ENCODE assay signal across 8 mouse cellular contexts in genomic region chr7:27691076-27691475, GRCm38 (mm10). TPM values are rescaled to one million over a fixed set of nuclear protein-coding genes. Genes with fewer than 3 reads are reported as not detected.
DNase-seq lines count a peak whose midpoint lies in the region; ATAC-seq and TF ChIP-seq lines count a peak whose summit lies in the region.
"Had no signal": no experiment of that assay in that cellular context is flagged by ENCODE, and none has a peak within 500 bp of the region (broad histone marks: within the 10 kb centered on the region; RNA-seq: fewer than 3 reads in every experiment).

No protein-coding gene starts in this region.

- H3K4me2 ChIP-seq in kidney, embryonic 16.5 days (replicated peaks; ENCODE audit: low read depth, low read length), result no peak overlapping the region
- H3K4me2 ChIP-seq in intestine, embryonic 15.5 days (replicated peaks), result no peak overlapping the region

- TF ChIP-seq CTCF in E14TG2a.4 (conservative IDR thresholded peaks at IDR 0.05; ENCODE audit: low read length), result peak; percentile 89

- WGBS in kidney, embryonic 16.5 days, result 41% methylated on average over 5 of the region's 5 CpGs
- 49% methylated on average over 5 of the region's 5 CpGs for WGBS in intestine, embryonic 15.5 days

- ATAC-seq in kidney, embryonic 16.5 days (ENCODE audit: low FRiP score, low TSS enrichment), result no peak
- peak; percentile 49 for ATAC-seq in granulocyte monocyte progenitor cell, adult 5-6 weeks (replicated peaks; ENCODE audit: poor library complexity, severe bottlenecking)
- no peak for ATAC-seq in intestine, embryonic 15.5 days

- no peaks in the 10 kb centered on the region for H3K27me3 ChIP-seq in kidney, embryonic 16.5 days (ENCODE audit: insufficient read depth, low read length)
- H3K27me3 ChIP-seq in E14TG2a.4 (ENCODE audit: insufficient read depth, low read length), result no peaks in the 10 kb centered on the region
- no peaks in the 10 kb centered on the region for H3K27me3 ChIP-seq in intestine, embryonic 15.5 days (replicated peaks)

- H3K4me1 ChIP-seq in kidney, embryonic 16.5 days (ENCODE audit: insufficient read depth, low read length), result peaks cover 10% of the 10 kb centered on the region; the same call in 1 of the 2 replicates
- peaks cover 48% of the 10 kb centered on the region for H3K4me1 ChIP-seq in E14TG2a.4 (replicated peaks; ENCODE audit: low read depth, low read length)
- peaks cover 9% of the 10 kb centered on the region for H3K4me1 ChIP-seq in intestine, embryonic 15.5 days (replicated peaks)

- peak; percentile 30 for DNase-seq in kidney, adult 9 months
- peak; percentile 85 for DNase-seq in R1 (ENCODE audit: low read depth, low spot score)
- peak; percentile 63 for DNase-seq in retina, embryonic 14.5 days (ENCODE audit: low spot score)

- H3K36me3 ChIP-seq in kidney, embryonic 16.5 days (ENCODE audit: insufficient read depth, low read length), result no peaks in the 10 kb centered on the region
- no peaks in the 10 kb centered on the region for H3K36me3 ChIP-seq in E14TG2a.4 (ENCODE audit: insufficient read depth, low read length)
- H3K36me3 ChIP-seq in intestine, embryonic 15.5 days, result no peaks in the 10 kb centered on the region

- H3K27ac ChIP-seq in kidney, embryonic 16.5 days (ENCODE audit: low read length), result no peak overlapping the region
- H3K27ac ChIP-seq in intestine, embryonic 15.5 days, result no peak overlapping the region

- H3K4me3 ChIP-seq in kidney, embryonic 16.5 days (ENCODE audit: low read length), result no peak overlapping the region
- H3K4me3 ChIP-seq in E14TG2a.4 (replicated peaks; ENCODE audit: low read length), result no peak overlapping the region
- H3K4me3 ChIP-seq in intestine, embryonic 15.5 days (replicated peaks), result no peak overlapping the region

- H3K9me3 ChIP-seq in kidney, embryonic 16.5 days (ENCODE audit: low read length), result no peaks in the 10 kb centered on the region
- no peaks in the 10 kb centered on the region for H3K9me3 ChIP-seq in E14TG2a.4 (ENCODE audit: low read length)
- no peaks in the 10 kb centered on the region for H3K9me3 ChIP-seq in intestine, embryonic 15.5 days

- H3K9ac ChIP-seq in kidney, embryonic 16.5 days (replicated peaks; ENCODE audit: low read length), result no peak overlapping the region
- no peak overlapping the region for H3K9ac ChIP-seq in intestine, embryonic 15.5 days

RNA-seq across cellular contexts. Expression of gene Zfp607b, which starts 1.9 kb away (rescaled TPM):
- polyA plus RNA-seq in kidney, embryonic 16.5 days (2015; fragmentation: Nextera tagmentation; extraction: Ambion mirVana), result 4.0 and 5.4 TPM in 2 replicates
- 0.66 and 1.7 TPM in 2 replicates for total RNA-seq in granulocyte monocyte progenitor cell, adult 5-6 weeks (2014; fragmentation: Nextera tagmentation)
- total RNA-seq in granulocyte monocyte progenitor cell, adult 5-6 weeks (2017), result 0.69 and 7.9 TPM in 2 replicates
- 2.8 and 3.3 TPM in 2 replicates for polyA plus RNA-seq in intestine, embryonic 15.5 days (2015; fragmentation: Nextera tagmentation; extraction: Ambion mirVana)

RNA-seq across cellular contexts. Expression of gene Map3k10, which starts 16.7 kb away (rescaled TPM):
- polyA plus RNA-seq in kidney, embryonic 16.5 days (2015; fragmentation: Nextera tagmentation; extraction: Ambion mirVana), result 4.6 and 7.1 TPM in 2 replicates
- 3.2 and 3.5 TPM in 2 replicates for total RNA-seq in granulocyte monocyte progenitor cell, adult 5-6 weeks (2014; fragmentation: Nextera tagmentation)
- 4.9 and 5.0 TPM in 2 replicates for total RNA-seq in granulocyte monocyte progenitor cell, adult 5-6 weeks (2017)
- polyA plus RNA-seq in intestine, embryonic 15.5 days (2015; fragmentation: Nextera tagmentation; extraction: Ambion mirVana), result 5.6 and 5.8 TPM in 2 replicates

RNA-seq across cellular contexts. Expression of gene Ttc9b, which starts 37.4 kb away (rescaled TPM):
- 0.11 and 0.41 TPM in 2 replicates for polyA plus RNA-seq in kidney, embryonic 16.5 days (2015; fragmentation: Nextera tagmentation; extraction: Ambion mirVana)
- total RNA-seq in granulocyte monocyte progenitor cell, adult 5-6 weeks (2014; fragmentation: Nextera tagmentation), result not detected in 2 replicates
- total RNA-seq in granulocyte monocyte progenitor cell, adult 5-6 weeks (2017), result not detected in 2 replicates
- polyA plus RNA-seq in intestine, embryonic 15.5 days (2015; fragmentation: Nextera tagmentation; extraction: Ambion mirVana), result 2.3 and 2.5 TPM in 2 replicates
- total RNA-seq: gastrocnemius, postnatal 4 days had no signal

RNA-seq across cellular contexts. Expression of gene Zfp60, which starts 40.1 kb away (rescaled TPM):
- 36.8 and 45.6 TPM in 2 replicates for polyA plus RNA-seq in kidney, embryonic 16.5 days (2015; fragmentation: Nextera tagmentation; extraction: Ambion mirVana)
- 11.7 and 20.6 TPM in 2 replicates for total RNA-seq in granulocyte monocyte progenitor cell, adult 5-6 weeks (2014; fragmentation: Nextera tagmentation)
- 7.0 and 8.9 TPM in 2 replicates for total RNA-seq in granulocyte monocyte progenitor cell, adult 5-6 weeks (2017)
- 24.3 and 25.0 TPM in 2 replicates for polyA plus RNA-seq in intestine, embryonic 15.5 days (2015; fragmentation: Nextera tagmentation; extraction: Ambion mirVana)

Comparison
In these comparisons a context has a peak if more than half of its experiments do, and no peak if none do; other contexts are left out.
1. DNase-seq: peak in every context shown above with its lines; median percentile 85 in R1; 63 in retina, embryonic 14.5 days; 30 in kidney, adult 9 months.